Mouse (Mus musculus) forebrain, embryonic 10.5 days (tissue): ENCODE data around the gene Nfyc. TPM values are rescaled to one million over a fixed set of nuclear protein-coding genes. Genes with fewer than 3 reads are reported as not detected.

Experiments used
- DNase-seq: peaks from one replicate; pipeline ENCODE4 v3.0.0-alpha.2; 2017; ENCODE audit warnings: low spot score; ENCODE audit errors: extremely low spot score
- H3K27ac ChIP-seq: fragments of 300-500 bp; sonication (generic); 2 replicates; pipeline ENCODE4 v1.5.1; 2016; ENCODE audit warnings: mild to moderate bottlenecking
- H3K27me3 ChIP-seq: fragments of 300-500 bp; sonication (generic); 2 replicates; pipeline ENCODE4 v1.6.1; 2016; ENCODE audit warnings: mild to moderate bottlenecking; ENCODE audit not compliant: poor library complexity, severe bottlenecking
- H3K36me3 ChIP-seq: fragments of 300-500 bp; sonication (generic); replicated peaks from 2 replicates; pipeline ENCODE4 v1.6.1; 2016; ENCODE audit warnings: mild to moderate bottlenecking, moderate library complexity
- H3K4me1 ChIP-seq: fragments of 300-500 bp; sonication (generic); 2 replicates; pipeline ENCODE4 v1.6.1; 2016
- H3K4me3 ChIP-seq: fragments of 300-500 bp; sonication (generic); 2 replicates; pipeline ENCODE4 v1.5.1; 2016; ENCODE audit warnings: mild to moderate bottlenecking, moderate library complexity
- H3K9me3 ChIP-seq: fragments of 300-500 bp; sonication (generic); 2 replicates; pipeline ENCODE4 v1.6.1; 2016; ENCODE audit warnings: mild to moderate bottlenecking, moderate library complexity
- WGBS: fragments of 180-500 bp; shearing (Covaris S2); methylation state at CpG from one replicate; pipeline ENCODE4 v1.1.7; 2016; 5-methylcytosine and 5-hydroxymethylcytosine counted together
- microRNA counts: library from miRNA; unstranded; fragments of <30 nt; microRNA quantifications from one replicate; lab custom pipeline; 2017
- microRNA-seq: library from miRNA; unstranded; fragments of <30 nt; microRNA quantifications from one replicate; pipeline ENCODE4, GENCODE M21; 2017
- polyA plus RNA-seq: library from polyadenylated mRNA; unstranded; fragments of >200 nt; fragmentation: Nextera tagmentation; extraction: Ambion mirVana; gene quantifications from 2 replicates; pipeline ENCODE4 v1.2.1, GENCODE M21; 2016

Nfyc gene
- polyA plus RNA-seq, 1 experiment from 2014 or later: 131 TPM

DNA sequence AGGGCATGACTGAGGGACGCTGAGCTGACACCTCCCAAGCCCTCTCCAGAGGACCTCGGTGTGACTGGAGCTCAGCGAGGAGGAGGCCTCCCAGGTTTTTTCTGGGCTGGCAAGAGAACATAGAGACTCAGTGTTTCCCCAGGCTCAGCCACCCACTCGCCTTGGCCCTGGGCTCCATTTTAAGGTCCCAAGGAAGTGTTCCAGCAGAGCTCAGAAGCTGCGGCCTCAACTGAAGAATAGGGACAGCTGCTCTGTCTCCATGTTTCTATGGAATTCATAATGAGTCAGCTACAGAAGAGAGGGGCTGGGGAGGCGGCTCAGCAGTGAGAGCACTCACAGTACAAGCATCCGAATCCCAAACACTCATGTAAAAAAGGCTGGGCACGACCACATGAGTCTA, 113.8 kb downstream of the Nfyc start:
- no peaks in the 10 kb centered on the region for H3K36me3 ChIP-seq
- peaks cover 18% of the 10 kb centered on the region for H3K4me1 ChIP-seq
- no peak overlapping the region for H3K27ac ChIP-seq
- H3K4me3 ChIP-seq: no peak overlapping the region
- H3K27me3 ChIP-seq: peaks cover 62% of the 10 kb centered on the region
- 81% methylated on average over 8 of the region's 8 CpGs for WGBS
- H3K9me3 ChIP-seq: no peaks in the 10 kb centered on the region
- DNase-seq: no peak

DNA sequence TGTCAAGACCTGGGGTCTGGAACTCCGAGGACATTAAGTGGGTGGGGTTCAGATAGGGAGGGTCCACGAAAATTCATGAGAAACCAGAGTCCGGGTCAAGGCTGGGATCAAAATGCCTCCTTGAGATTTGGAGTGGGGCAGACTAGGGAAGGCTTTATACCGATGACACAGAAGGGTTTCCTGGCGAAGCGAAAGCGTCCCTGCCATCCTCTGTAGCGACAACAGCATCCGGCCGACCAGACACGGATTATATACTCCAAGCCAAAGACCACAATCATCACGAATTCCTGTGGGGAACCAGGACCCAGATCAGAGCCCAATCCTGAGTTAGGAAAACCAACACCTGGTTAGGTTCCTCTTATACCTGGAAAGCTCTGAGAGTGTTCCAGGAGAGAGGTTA, 114.6 kb downstream of the Nfyc start:
- 20% methylated on average over 12 of the region's 12 CpGs for WGBS
- no peak overlapping the region for H3K27ac ChIP-seq
- peaks cover 69% of the 10 kb centered on the region for H3K27me3 ChIP-seq

DNA sequence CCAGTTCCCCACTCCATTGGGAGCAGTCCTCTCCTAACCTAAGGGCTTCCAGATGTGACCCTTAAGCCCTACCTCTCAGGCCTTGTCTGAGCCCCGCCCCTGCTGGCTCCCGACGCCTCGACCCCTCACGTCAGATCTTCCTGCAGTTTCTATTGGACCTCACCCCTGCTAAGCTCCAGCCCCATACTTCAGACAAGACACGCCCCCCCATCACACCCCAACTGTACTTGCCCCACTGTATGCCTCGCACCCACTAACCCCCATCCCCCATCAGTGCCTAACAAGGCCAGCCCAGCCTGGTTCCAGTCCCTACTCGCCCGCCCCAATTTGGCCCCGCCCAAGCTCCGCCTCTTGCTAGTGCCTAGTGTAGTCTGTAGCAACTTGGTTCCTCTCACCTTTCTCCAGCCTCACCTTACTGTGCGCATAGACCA, 115.2 kb downstream of the Nfyc start:
- DNase-seq: peak; percentile 71
- peaks cover 18% of the 10 kb centered on the region for H3K4me1 ChIP-seq
- peak overlapping the region; percentile 46 for H3K4me3 ChIP-seq
- H3K27me3 ChIP-seq: peaks cover 71% of the 10 kb centered on the region
- peak overlapping the region; percentile 45 for H3K27ac ChIP-seq
- no peaks in the 10 kb centered on the region for H3K9me3 ChIP-seq
- WGBS: under 1% methylated on average over 12 of the region's 12 CpGs
- H3K36me3 ChIP-seq: no peaks in the 10 kb centered on the region

More for the DNA sequence above, 114.6 kb downstream of the Nfyc start:
- Histone ChIP-seq H3K4me1 (peaks cover 18% of the 10 kb centered on the region), H3K36me3 (no peaks in the 10 kb centered on the region), H3K4me3 (peak overlapping the region; percentile 46), H3K9me3 (no peaks in the 10 kb centered on the region)
- no peak for DNase-seq

DNA sequence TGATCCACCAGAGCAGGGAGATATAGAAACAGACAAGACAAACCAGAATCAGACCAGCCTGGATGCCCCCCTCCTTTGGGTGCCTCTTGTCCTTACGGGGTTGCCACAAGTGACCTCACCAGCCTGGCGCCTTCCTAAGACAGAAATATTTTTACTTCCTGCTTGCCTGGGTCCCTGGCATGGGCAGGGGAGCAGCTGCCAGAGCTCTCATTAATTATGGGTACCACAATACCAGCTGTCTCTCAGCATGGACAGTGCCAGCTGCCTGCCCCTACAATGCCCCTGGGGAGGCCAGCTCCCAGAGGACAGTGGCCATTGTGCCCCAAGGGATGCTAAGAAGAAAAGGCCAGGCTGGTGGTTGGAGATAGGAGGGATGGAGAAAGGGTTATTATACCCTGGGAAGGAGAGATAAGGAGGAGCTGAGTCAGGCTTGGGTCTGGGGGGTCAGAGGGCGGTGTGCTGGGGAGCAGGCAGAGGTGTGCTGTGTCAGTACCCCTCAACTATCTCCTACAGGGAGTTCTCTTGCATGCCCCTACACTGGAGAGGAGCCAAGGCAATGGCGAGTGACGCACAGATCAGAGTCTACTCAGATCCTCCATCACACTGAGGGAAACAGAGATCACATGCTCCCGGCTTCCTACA, 117.4 kb downstream of the Nfyc start:
- no peak for DNase-seq
- Histone ChIP-seq H3K4me1 (peaks cover 18% of the 10 kb centered on the region), H3K36me3 (no peaks in the 10 kb centered on the region), H3K27ac (no peak overlapping the region), H3K9me3 (no peaks in the 10 kb centered on the region), H3K4me3 (no peak overlapping the region), H3K27me3 (peaks cover 69% of the 10 kb centered on the region)
- 88% methylated on average over 6 of the region's 6 CpGs for WGBS

DNA sequence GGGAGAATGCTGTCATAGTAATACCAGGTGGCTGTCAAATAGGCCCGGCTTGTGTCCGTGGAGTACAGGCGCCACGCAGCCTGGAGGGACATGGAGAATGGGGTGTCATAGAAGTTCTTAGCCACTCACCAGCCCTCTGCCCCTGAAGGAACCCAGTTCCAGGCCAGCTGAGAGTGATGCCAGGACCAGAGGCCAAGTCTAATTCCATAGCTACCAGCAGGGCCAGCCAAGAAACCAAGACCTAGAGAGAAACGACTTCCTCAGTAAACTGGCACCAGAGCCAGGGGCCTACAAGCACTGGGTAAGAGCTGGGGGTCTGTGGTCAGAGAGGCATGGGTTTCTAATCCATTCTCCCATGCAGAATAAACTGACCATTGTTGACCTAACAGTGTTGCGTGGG, 118.4 kb downstream of the Nfyc start:
- DNase-seq: no peak
- no peaks in the 10 kb centered on the region for H3K9me3 ChIP-seq
- H3K27ac ChIP-seq: no peak overlapping the region
- peaks cover 63% of the 10 kb centered on the region for H3K27me3 ChIP-seq
- H3K4me1 ChIP-seq: peaks cover 18% of the 10 kb centered on the region
- 95% methylated on average over 6 of the region's 6 CpGs for WGBS
- H3K36me3 ChIP-seq: no peaks in the 10 kb centered on the region
- H3K4me3 ChIP-seq: no peak overlapping the region

DNA sequence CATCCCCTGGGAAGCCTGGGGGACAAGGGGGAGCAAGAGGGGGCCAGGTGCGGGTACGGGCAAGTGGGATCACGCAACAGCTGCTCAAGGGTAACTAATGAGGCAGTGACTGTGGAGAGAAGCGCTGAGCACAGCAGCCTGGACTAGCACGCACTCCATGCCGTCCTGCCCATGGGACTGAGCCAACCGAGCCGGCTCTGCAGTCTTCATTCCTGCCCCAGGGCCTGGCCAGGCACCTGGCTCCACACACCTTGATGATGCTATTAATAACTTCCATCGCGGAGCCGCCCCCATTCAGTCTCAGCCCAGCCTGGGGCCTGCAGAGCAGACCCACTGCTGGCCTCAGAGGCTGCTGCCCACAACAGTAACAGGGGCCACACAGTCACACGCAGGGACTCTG, 119.1 kb downstream of the Nfyc start:
- H3K4me1 ChIP-seq: peaks cover 18% of the 10 kb centered on the region
- H3K9me3 ChIP-seq: no peaks in the 10 kb centered on the region
- H3K4me3 ChIP-seq: no peak overlapping the region
- 87% methylated on average over 12 of the region's 12 CpGs for WGBS
- DNase-seq: no peak
- H3K36me3 ChIP-seq: no peaks in the 10 kb centered on the region
- H3K27me3 ChIP-seq: peaks cover 55% of the 10 kb centered on the region
- H3K27ac ChIP-seq: no peak overlapping the region

MicroRNAs encoded within 50 kb of the gene (microRNA counts, 519-probe panel; counts per million panel counts)
- 341 counts per million, percentile 65 among the panel's probes with 10 or more counts for microRNA mmu-miR-30e (lab: Ali Mortazavi, UCI)

Small RNAs within 50 kb of the gene (microRNA-seq; reads per million reads assigned to microRNA genes)
- gene Gm23936 (not detected), gene Mir30c-1 (119 reads per million, percentile 50 among the genes with 10 or more reads in this experiment), gene Mir30e (not detected), gene Mir30f (not detected)

Other genes with a start within 250 kb of the Nfyc start
- gene Gm8439, start 242.8 kb downstream of the Nfyc start, polyA plus RNA-seq: not detected in 2 replicates
- 13.8 and 14.3 TPM in 2 replicates for gene Cited4, start 165.0 kb downstream of the Nfyc start, polyA plus RNA-seq
- 1.5 and 1.8 TPM in 2 replicates for gene Kcnq4, start 83.0 kb downstream of the Nfyc start, polyA plus RNA-seq
- gene Rims3, start 23.2 kb upstream of the Nfyc start, polyA plus RNA-seq: 3.1 and 3.8 TPM in 2 replicates
- 36.2 and 40.1 TPM in 2 replicates for gene Exo5, start 93.4 kb upstream of the Nfyc start, polyA plus RNA-seq
- 9.9 and 10.5 TPM in 2 replicates for gene Zfp69, start 120.1 kb upstream of the Nfyc start, polyA plus RNA-seq
- gene Smap2, start 185.7 kb upstream of the Nfyc start, polyA plus RNA-seq: 11.3 and 13.5 TPM in 2 replicates
- gene Col9a2, start 207.8 kb upstream of the Nfyc start, polyA plus RNA-seq: 1.4 and 1.5 TPM in 2 replicates